Mouse (Mus musculus) gastrocnemius, adult 2 months (tissue): ENCODE measurements at regions not wholly inside any gene's neighbourhood (a gene's known extent, or its start where the extent isn't known, plus 50 kb on each side); places are given as distances from the start of the nearest gene placed in this dataset.

Experiments used
- DNase-seq: peaks from one replicate; pipeline ENCODE4 v3.0.0; 2022
- H3K27ac ChIP-seq: fragments of 200-600 bp; 2 replicates; pipeline ENCODE4 v1.8.1; 2022; ENCODE audit warnings: mild to moderate bottlenecking
- H3K4me3 ChIP-seq: fragments of 200-600 bp; 2 replicates; pipeline ENCODE4 v1.8.1; 2022; ENCODE audit warnings: mild to moderate bottlenecking, moderate library complexity
- CTCF ChIP-seq: fragments of 200-600 bp; IDR thresholded peaks from 2 replicates; pipeline ENCODE4 v1.8.1; 2022; ENCODE audit warnings: antibody characterized with exemption, mild to moderate bottlenecking, moderate library complexity
- intact Hi-C: fragments of 180-260 bp; cut with DNase I; formaldehyde crosslinking; loops from one replicate; pipeline ENCODE4 v1.15.1; 2025

- intact Hi-C loops = no loop called here
- TF ChIP-seq CTCF = no peak
- DNase-seq = no peak
Observed at GRCm38 (mm10) chr14:104293814-104294213, 174.0 kb downstream of the Pou4f1 start.

GRCm38 (mm10) chr14:104293147-104293546 is 174.7 kb downstream of the Pou4f1 start:
- no peak for DNase-seq
- Histone ChIP-seq H3K27ac (no peak overlapping the region), H3K4me3 (no peak overlapping the region)
- intact Hi-C loops = no loop called here
- TF ChIP-seq CTCF = no peak

More at GRCm38 (mm10) chr14:104293814-104294213, 174.0 kb downstream of the Pou4f1 start:
- Histone ChIP-seq H3K27ac (no peak overlapping the region), H3K4me3 (no peak overlapping the region)

GRCm38 (mm10) chr14:104280353-104280752 is 187.4 kb downstream of the Pou4f1 start:
- DNase-seq = no peak
- TF ChIP-seq CTCF = no peak
- H3K27ac ChIP-seq = no peak overlapping the region
- intact Hi-C loops = no loop called here
- H3K4me3 ChIP-seq = no peak overlapping the region

GRCm38 (mm10) chr14:104279890-104280289 is 187.9 kb downstream of the Pou4f1 start:
- no peak overlapping the region for H3K27ac ChIP-seq

GRCm38 (mm10) chr14:104274752-104275151 is 193.0 kb downstream of the Pou4f1 start:
- H3K4me3 ChIP-seq = no peak overlapping the region
- intact Hi-C loops = no loop called here
- no peak overlapping the region for H3K27ac ChIP-seq
- no peak for DNase-seq
- no peak for TF ChIP-seq CTCF

More at GRCm38 (mm10) chr14:104279890-104280289, 187.9 kb downstream of the Pou4f1 start:
- intact Hi-C loops = no loop called here
- DNase-seq = no peak
- H3K4me3 ChIP-seq = no peak overlapping the region
- no peak for TF ChIP-seq CTCF

- no peak for TF ChIP-seq CTCF
- DNase-seq = no peak
- Histone ChIP-seq H3K27ac (no peak overlapping the region), H3K4me3 (no peak overlapping the region)
- intact Hi-C loops = no loop called here
Observed at GRCm38 (mm10) chr14:104264919-104265764, 202.7 kb downstream of the Pou4f1 start.

GRCm38 (mm10) chr14:104216965-104217364 is 250.8 kb downstream of the Pou4f1 start:
- no peak overlapping the region for H3K27ac ChIP-seq
- no peak overlapping the region for H3K4me3 ChIP-seq
- DNase-seq = no peak
- intact Hi-C loops = no loop called here
- TF ChIP-seq CTCF = no peak

GRCm38 (mm10) chr14:104210719-104211118 is 257.1 kb downstream of the Pou4f1 start:
- H3K4me3 ChIP-seq = no peak overlapping the region
- DNase-seq = peak; percentile 21
- no peak for TF ChIP-seq CTCF
- no peak overlapping the region for H3K27ac ChIP-seq
- intact Hi-C loops = no loop called here

- Histone ChIP-seq H3K4me3 (no peak overlapping the region), H3K27ac (no peak overlapping the region)
- intact Hi-C loops = no loop called here
- DNase-seq = no peak
- no peak for TF ChIP-seq CTCF
Observed at GRCm38 (mm10) chr14:104208855-104209254, 258.9 kb downstream of the Pou4f1 start.

GRCm38 (mm10) chr14:104208040-104208816 is 259.6 kb downstream of the Pou4f1 start:
- DNase-seq = no peak
- TF ChIP-seq CTCF = no peak

GRCm38 (mm10) chr14:104206602-104207001 is 261.2 kb downstream of the Pou4f1 start:
- no peak for TF ChIP-seq CTCF
- DNase-seq = no peak
- no peak overlapping the region for H3K4me3 ChIP-seq
- H3K27ac ChIP-seq = no peak overlapping the region
- intact Hi-C loops = no loop called here

More at GRCm38 (mm10) chr14:104208040-104208816, 259.6 kb downstream of the Pou4f1 start:
- H3K4me3 ChIP-seq = no peak overlapping the region
- intact Hi-C loops = no loop called here
- H3K27ac ChIP-seq = no peak overlapping the region

- H3K4me3 ChIP-seq = no peak overlapping the region
- intact Hi-C loops = no loop called here
- no peak for DNase-seq
- TF ChIP-seq CTCF = peak; percentile 34
- H3K27ac ChIP-seq = no peak overlapping the region
Observed at GRCm38 (mm10) chr14:104203239-104203986, 264.4 kb downstream of the Pou4f1 start.
